Comparison of ENCODE assay signal across 8 mouse cellular contexts in the genomic region with DNA sequence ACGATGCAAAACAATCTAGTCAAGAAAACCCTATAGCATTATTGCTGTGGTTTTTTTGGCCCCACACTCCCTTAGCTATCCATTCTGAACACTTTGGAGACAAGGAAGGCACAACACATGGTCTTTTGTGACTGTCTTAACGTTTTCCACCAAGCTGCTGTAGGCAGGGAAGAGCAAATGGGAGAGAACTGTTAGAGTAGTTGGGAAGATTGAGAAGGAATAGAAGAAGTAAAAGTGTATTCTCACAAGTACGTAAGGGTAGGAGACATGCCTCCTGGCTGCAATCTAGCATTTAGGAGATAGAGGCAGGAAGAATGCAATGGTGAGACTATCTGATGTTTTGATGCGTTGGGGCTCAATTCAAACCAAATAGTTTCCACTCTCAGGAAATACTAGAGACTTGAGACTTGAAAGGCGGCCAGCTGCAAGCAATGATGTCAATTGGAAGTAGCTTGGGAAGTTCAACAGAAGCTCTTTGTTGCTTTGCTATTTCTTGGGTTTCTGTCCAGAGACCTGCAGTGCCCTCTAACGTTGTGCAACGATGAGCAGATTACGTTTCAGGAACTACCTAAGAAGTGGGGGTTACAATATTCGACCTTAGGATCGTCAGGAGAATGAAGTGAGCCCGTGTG. TPM values are rescaled to one million over a fixed set of nuclear protein-coding genes. Genes with fewer than 3 reads are reported as not detected.
DNase-seq lines count a peak whose midpoint lies in the region; ATAC-seq and TF ChIP-seq lines count a peak whose summit lies in the region.

No protein-coding gene starts in this region.

- H3K4me1 ChIP-seq in liver, adult 2 months (ENCODE audit: control insufficient read depth, insufficient read depth, low read length) = peaks cover 23% of the 10 kb centered on the region
- H3K4me1 ChIP-seq in embryonic facial prominence, embryonic 12.5 days = peaks cover 48% of the 10 kb centered on the region
- no peaks in the 10 kb centered on the region; the same call in 1 of the 2 replicates for H3K4me1 ChIP-seq in hindbrain, embryonic 11.5 days (replicated peaks; ENCODE audit: control insufficient read depth, insufficient read depth, low read length)
- H3K4me1 ChIP-seq in liver, postnatal 0 days (ENCODE audit: insufficient read depth) = peaks cover 9% of the 10 kb centered on the region; the same call in 1 of the 2 replicates
- H3K4me1 ChIP-seq in stomach, embryonic 14.5 days (ENCODE audit: control insufficient read depth, insufficient read depth, low read length) = 0 out of 2 replicates have a peak, but pooled peaks cover 10% of the 10 kb centered on the region

- H3K36me3 ChIP-seq in liver, adult 2 months (ENCODE audit: control insufficient read depth, insufficient read depth, low read length) = peaks cover 39% of the 10 kb centered on the region
- peaks cover 31% of the 10 kb centered on the region for H3K36me3 ChIP-seq in embryonic facial prominence, embryonic 12.5 days
- H3K36me3 ChIP-seq in hindbrain, embryonic 11.5 days (ENCODE audit: control insufficient read depth, insufficient read depth, low read length) = no peaks in the 10 kb centered on the region; the same call in 1 of the 2 replicates
- H3K36me3 ChIP-seq in liver, postnatal 0 days (replicated peaks; ENCODE audit: insufficient read depth, low read length) = peaks cover 37% of the 10 kb centered on the region
- H3K36me3 ChIP-seq in stomach, embryonic 14.5 days (ENCODE audit: control insufficient read depth, insufficient read depth, low read length) = peaks cover 36% of the 10 kb centered on the region

- no peaks in the 10 kb centered on the region for H3K79me2 ChIP-seq in liver, adult 2 months (ENCODE audit: control insufficient read depth, insufficient read depth, low read length)

- H3K4me2 ChIP-seq in embryonic facial prominence, embryonic 12.5 days (replicated peaks) = no peak overlapping the region
- no peak overlapping the region for H3K4me2 ChIP-seq in hindbrain, embryonic 11.5 days (replicated peaks; ENCODE audit: low read depth, low read length)
- no peak overlapping the region for H3K4me2 ChIP-seq in liver, postnatal 0 days (ENCODE audit: low read depth, low read length)
- H3K4me2 ChIP-seq in stomach, embryonic 14.5 days (replicated peaks; ENCODE audit: low read depth, low read length) = no peak overlapping the region

- H3K27me3 ChIP-seq in liver, adult 2 months (ENCODE audit: control insufficient read depth, insufficient read depth, low read length) = no peaks in the 10 kb centered on the region
- no peaks in the 10 kb centered on the region for H3K27me3 ChIP-seq in embryonic facial prominence, embryonic 12.5 days
- H3K27me3 ChIP-seq in hindbrain, embryonic 11.5 days (ENCODE audit: control insufficient read depth, insufficient read depth, low read length) = no peaks in the 10 kb centered on the region
- H3K27me3 ChIP-seq in liver, postnatal 0 days (ENCODE audit: insufficient read depth, low read length) = no peaks in the 10 kb centered on the region
- H3K27me3 ChIP-seq in stomach, embryonic 14.5 days (ENCODE audit: control insufficient read depth, insufficient read depth, low read length) = no peaks in the 10 kb centered on the region

- H3K27ac ChIP-seq in liver, adult 2 months (replicated peaks; ENCODE audit: insufficient read depth, low read depth, low read length) = peak overlapping the region; percentile 19; the same call in 1 of the 2 replicates
- peak overlapping the region; percentile 81 for H3K27ac ChIP-seq in embryonic facial prominence, embryonic 12.5 days
- H3K27ac ChIP-seq in hindbrain, embryonic 11.5 days (ENCODE audit: low read depth, low read length) = 0 out of 2 replicates have a peak overlapping the region, but pooled peaks have one; percentile 13
- peak overlapping the region; percentile 0; the same call in 1 of the 2 replicates for H3K27ac ChIP-seq in liver, postnatal 0 days (ENCODE audit: low read depth)
- peak overlapping the region; percentile 3; the same call in 1 of the 2 replicates for H3K27ac ChIP-seq in stomach, embryonic 14.5 days (ENCODE audit: low read length)

- no peaks in the 10 kb centered on the region for H3K9me3 ChIP-seq in embryonic facial prominence, embryonic 12.5 days
- H3K9me3 ChIP-seq in hindbrain, embryonic 11.5 days (ENCODE audit: control insufficient read depth, low read length) = no peaks in the 10 kb centered on the region
- no peaks in the 10 kb centered on the region for H3K9me3 ChIP-seq in liver, postnatal 0 days (ENCODE audit: low read length)
- no peaks in the 10 kb centered on the region for H3K9me3 ChIP-seq in stomach, embryonic 14.5 days (ENCODE audit: control insufficient read depth, low read depth, low read length)

- TF ChIP-seq CTCF in liver, adult 2 months (IDR thresholded peaks at IDR 0.05; ENCODE audit: low read depth, low read length) = no peak
- peak; percentile 20; the same call in 1 of the 2 replicates for TF ChIP-seq CTCF in liver, postnatal 0 days (IDR thresholded peaks at IDR 0.05; ENCODE audit: low read depth)

- no peak overlapping the region for H3K9ac ChIP-seq in liver, adult 2 months (ENCODE audit: low read depth, low read length)
- H3K9ac ChIP-seq in embryonic facial prominence, embryonic 12.5 days = no peak overlapping the region
- H3K9ac ChIP-seq in hindbrain, embryonic 11.5 days (ENCODE audit: low read depth, low read length) = 0 out of 2 replicates have a peak overlapping the region, but pooled peaks have one; percentile 7
- no peak overlapping the region for H3K9ac ChIP-seq in liver, postnatal 0 days (replicated peaks)
- H3K9ac ChIP-seq in stomach, embryonic 14.5 days (replicated peaks; ENCODE audit: low read depth, low read length) = no peak overlapping the region

- no peak for TF ChIP-seq POLR2A in liver, adult 2 months (IDR thresholded peaks at IDR 0.05; ENCODE audit: extremely low read depth, insufficient read depth, low read length)

- no peak for TF ChIP-seq EP300 in liver, postnatal 0 days (IDR thresholded peaks at IDR 0.05; ENCODE audit: low read depth)

- ATAC-seq in embryonic facial prominence, embryonic 12.5 days (ENCODE audit: insufficient number of reproducible peaks, insufficient read depth, low FRiP score, low TSS enrichment) = peak; percentile 12; the same call in 1 of the 2 replicates
- ATAC-seq in hindbrain, embryonic 11.5 days (ENCODE audit: low FRiP score) = no peak
- ATAC-seq in liver, postnatal 0 days = peak; percentile 19
- ATAC-seq in stomach, embryonic 14.5 days (ENCODE audit: insufficient number of reproducible peaks, insufficient read depth, low FRiP score, low read depth) = no peak

- peak; percentile 90 for DNase-seq in liver, adult 2 months (ENCODE audit: extremely low read depth, low read depth, low spot score)
- DNase-seq in liver = no peak
- peak; percentile 27 for DNase-seq in hindbrain, embryonic 11.5 days (ENCODE audit: low spot score)
- no peak for DNase-seq in liver, postnatal 0 days
- no peak for DNase-seq in spleen, postnatal 10 days (ENCODE audit: low spot score in 2 of 2)
- no peak for DNase-seq in cerebellum, adult 8-10 months

- WGBS in liver, adult 2 months = 8% methylated on average over 11 of the region's 11 CpGs
- 9% methylated on average over 11 of the region's 11 CpGs for WGBS in embryonic facial prominence, embryonic 12.5 days
- WGBS in hindbrain, embryonic 11.5 days = 29% methylated on average over 11 of the region's 11 CpGs
- WGBS in liver, postnatal 0 days (ENCODE audit: insufficient replicate concordance) = 13% methylated on average over 11 of the region's 11 CpGs
- 16% methylated on average over 11 of the region's 11 CpGs for WGBS in stomach, embryonic 14.5 days

- no peak overlapping the region for H3K4me3 ChIP-seq in liver, adult 2 months (ENCODE audit: insufficient read depth, low read depth, low read length)
- no peak overlapping the region for H3K4me3 ChIP-seq in embryonic facial prominence, embryonic 12.5 days
- no peak overlapping the region for H3K4me3 ChIP-seq in hindbrain, embryonic 11.5 days (ENCODE audit: low read depth, low read length)
- H3K4me3 ChIP-seq in liver, postnatal 0 days (ENCODE audit: low read depth, low read length) = no peak overlapping the region
- H3K4me3 ChIP-seq in stomach, embryonic 14.5 days (ENCODE audit: low read depth, low read length) = no peak overlapping the region

RNA-seq across cellular contexts. Expression of gene Hspa8, which starts 6.6 kb away (rescaled TPM):
- total RNA-seq in liver, adult 2 months (2014; rRNA removed) = 1,567 and 2,371 TPM in 2 replicates
- 1,896 and 1,951 TPM in 2 replicates for polyA plus RNA-seq in liver, adult 2 months (2012; rRNA removed)
- polyA plus RNA-seq in embryonic facial prominence, embryonic 12.5 days (2016; fragmentation: Nextera tagmentation; extraction: Ambion mirVana) = 2,550 and 2,595 TPM in 2 replicates
- 3,718 and 3,764 TPM in 2 replicates for polyA plus RNA-seq in hindbrain, embryonic 11.5 days (2014; fragmentation: Nextera tagmentation; extraction: Ambion mirVana)
- 750 and 793 TPM in 2 replicates for polyA plus RNA-seq in liver, postnatal 0 days (2015; fragmentation: Nextera tagmentation; extraction: Ambion mirVana)
- polyA plus RNA-seq in stomach, embryonic 14.5 days (2014; fragmentation: Nextera tagmentation; extraction: Ambion mirVana) = 2,119 and 2,394 TPM in 2 replicates

Comparison
In these comparisons a context has a peak if more than half of its experiments do, and no peak if none do; other contexts are left out.
1. DNase-seq: peak in liver, adult 2 months (single experiment) and hindbrain, embryonic 11.5 days (single experiment); none in liver (single experiment), liver, postnatal 0 days (single experiment), spleen, postnatal 10 days (0 of 2) and cerebellum, adult 8-10 months (single experiment).
2. H3K27ac ChIP-seq: peak in every context shown above with its lines; median percentile 81 in embryonic facial prominence, embryonic 12.5 days; 19 in liver, adult 2 months; 13 in hindbrain, embryonic 11.5 days; 3 in stomach, embryonic 14.5 days; 0 in liver, postnatal 0 days.
3. ATAC-seq: peak in embryonic facial prominence, embryonic 12.5 days (single experiment) and liver, postnatal 0 days (single experiment); none in hindbrain, embryonic 11.5 days (single experiment) and stomach, embryonic 14.5 days (single experiment).